Mouse (Mus musculus) stomach, embryonic 15.5 days (tissue): ENCODE results near the gene Agrn. TPM values are rescaled to one million over a fixed set of nuclear protein-coding genes. Genes with fewer than 3 reads are reported as not detected.
"Not testable (repeated sequence)": the region's sequence is repeated elsewhere in the genome, so short reads cannot be mapped to it uniquely, and the experiment has no call there.

ENCODE experiments used
- ATAC-seq: fragments of 200-750 bp; cut with Nextera tagmentation; 2 replicates; pipeline ENCODE4 v1.8.0; 2017; ENCODE audit warnings: low read depth, moderate number of reproducible peaks, moderate TSS enrichment; ENCODE audit not compliant: insufficient read depth, low FRiP score
- H3K27ac ChIP-seq: fragments of 300-500 bp; sonication (generic); 2 replicates; pipeline ENCODE4 v1.5.1; 2015; ENCODE audit warnings: mild to moderate bottlenecking, inconsistent platforms
- H3K27me3 ChIP-seq: fragments of 300-500 bp; sonication (generic); replicated peaks from 2 replicates; pipeline ENCODE4 v1.6.1; 2015; ENCODE audit warnings: inconsistent platforms
- H3K36me3 ChIP-seq: fragments of 300-500 bp; sonication (generic); 2 replicates; pipeline ENCODE4 v1.6.1; 2015; ENCODE audit warnings: inconsistent platforms
- H3K4me1 ChIP-seq: fragments of 300-500 bp; sonication (generic); 2 replicates; pipeline ENCODE4 v1.6.1; 2015; ENCODE audit warnings: inconsistent platforms
- H3K4me2 ChIP-seq: fragments of 300-500 bp; sonication (generic); 2 replicates; pipeline ENCODE4 v1.6.1; 2015; ENCODE audit warnings: mild to moderate bottlenecking, inconsistent platforms
- H3K4me3 ChIP-seq: fragments of 300-500 bp; sonication (generic); replicated peaks from 2 replicates; pipeline ENCODE4 v1.5.1; 2015; ENCODE audit warnings: inconsistent platforms
- H3K9ac ChIP-seq: fragments of 300-500 bp; sonication (generic); 2 replicates; pipeline ENCODE4 v1.6.1; 2015; ENCODE audit warnings: inconsistent platforms
- H3K9me3 ChIP-seq: fragments of 300-500 bp; sonication (generic); 2 replicates; pipeline ENCODE4 v1.6.1; 2016; ENCODE audit warnings: inconsistent platforms
- WGBS: fragments of 180-500 bp; shearing (Covaris S2); methylation state at CpG from one replicate; pipeline ENCODE4 v1.1.7; 2015; 5-methylcytosine and 5-hydroxymethylcytosine counted together
- polyA plus RNA-seq: library from polyadenylated mRNA; unstranded; fragments of >200 nt; fragmentation: Nextera tagmentation; extraction: Ambion mirVana; gene quantifications from 2 replicates; pipeline ENCODE4 v1.2.1, GENCODE M21; 2015

The Agrn gene
- polyA plus RNA-seq, 1 experiment from 2014 or later, result 61.7 TPM

- no peak overlapping the region for H3K4me2 ChIP-seq
- H3K4me1 ChIP-seq, result peaks cover 17% of the 10 kb centered on the region
- H3K9me3 ChIP-seq, result no peaks in the 10 kb centered on the region
- 79% methylated on average over 7 of the region's 7 CpGs for WGBS
- H3K9ac ChIP-seq, result no peak overlapping the region
- ATAC-seq, result no peak
- no peak overlapping the region for H3K4me3 ChIP-seq
- no peaks in the 10 kb centered on the region for H3K27me3 ChIP-seq
- H3K36me3 ChIP-seq, result peaks cover 14% of the 10 kb centered on the region
- H3K27ac ChIP-seq, result no peak overlapping the region
Measured at GRCm38 (mm10) chr4:156184291-156184954, 12.9 kb downstream of the Agrn start.

- peaks cover 10% of the 10 kb centered on the region for H3K4me1 ChIP-seq
- H3K27ac ChIP-seq, result no peak overlapping the region
- no peak overlapping the region for H3K4me2 ChIP-seq
- WGBS, result 85% methylated on average over 5 of the region's 5 CpGs
- no peaks in the 10 kb centered on the region for H3K9me3 ChIP-seq
- H3K9ac ChIP-seq, result no peak overlapping the region
- no peak overlapping the region for H3K4me3 ChIP-seq
- H3K36me3 ChIP-seq, result peaks cover 20% of the 10 kb centered on the region
- no peak for ATAC-seq
- H3K27me3 ChIP-seq, result no peaks in the 10 kb centered on the region
Measured at GRCm38 (mm10) chr4:156183747-156184146, 13.5 kb downstream of the Agrn start.

DNA sequence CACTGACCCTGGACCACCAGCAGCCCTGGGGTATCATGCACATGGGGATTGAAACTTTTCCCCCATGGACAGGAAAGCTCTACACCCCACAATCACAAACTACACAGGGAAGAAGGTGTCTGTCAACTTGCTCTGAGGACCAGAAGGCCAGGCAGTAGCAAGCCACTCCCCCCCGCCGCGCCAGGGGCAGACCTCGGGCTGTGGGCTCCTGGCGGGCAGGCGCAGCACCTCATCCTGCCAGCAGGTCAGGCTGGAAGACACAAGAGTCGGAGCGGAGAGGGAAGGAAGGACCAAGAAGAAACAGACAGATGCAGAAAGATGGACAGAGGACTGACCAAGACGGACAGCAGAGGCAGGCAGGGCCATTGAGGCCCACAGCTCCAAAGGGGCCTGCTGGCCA lies 19.7 kb downstream of the Agrn start:
- Histone ChIP-seq H3K4me1 (no peaks in the 10 kb centered on the region), H3K9me3 (no peaks in the 10 kb centered on the region), H3K9ac (no peak overlapping the region), H3K27me3 (no peaks in the 10 kb centered on the region), H3K4me3 (no peak overlapping the region), H3K27ac (no peak overlapping the region), H3K4me2 (no peak overlapping the region), H3K36me3 (peaks cover 53% of the 10 kb centered on the region)
- 92% methylated on average over 9 of the region's 9 CpGs for WGBS
- no peak for ATAC-seq

- Histone ChIP-seq H3K9ac (no peak overlapping the region), H3K36me3 (peaks cover 79% of the 10 kb centered on the region), H3K4me2 (no peak overlapping the region), H3K4me1 (no peaks in the 10 kb centered on the region), H3K27me3 (no peaks in the 10 kb centered on the region), H3K27ac (no peak overlapping the region), H3K4me3 (no peak overlapping the region), H3K9me3 (no peaks in the 10 kb centered on the region)
- ATAC-seq, result no peak
- WGBS, result 94% methylated on average over 11 of the region's 11 CpGs
Measured at GRCm38 (mm10) chr4:156171828-156172227, 25.5 kb downstream of the Agrn start.

DNA sequence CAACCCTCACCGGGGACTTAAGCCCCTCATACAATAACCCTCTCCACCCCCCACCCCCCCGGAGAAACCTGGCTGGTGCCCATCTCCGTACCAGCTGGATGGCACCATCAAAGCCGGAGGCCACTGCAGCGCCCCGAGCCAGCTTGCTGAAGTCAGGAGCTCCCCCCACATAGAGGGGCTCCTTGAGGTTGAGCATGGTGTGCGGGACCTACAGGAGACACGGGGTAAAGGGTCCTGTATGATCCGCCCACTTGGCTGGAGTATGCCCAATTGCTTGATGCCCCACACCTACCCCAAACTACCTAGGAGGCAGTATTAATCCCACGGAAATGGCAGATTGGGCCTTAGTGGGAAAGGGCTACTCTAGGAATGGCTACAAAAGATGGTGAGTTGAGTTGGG lies 28.2 kb downstream of the Agrn start:
- no peak for ATAC-seq
- Histone ChIP-seq H3K4me1 (no peaks in the 10 kb centered on the region), H3K27ac (no peak overlapping the region), H3K27me3 (no peaks in the 10 kb centered on the region), H3K4me2 (no peak overlapping the region), H3K9me3 (no peaks in the 10 kb centered on the region), H3K9ac (no peak overlapping the region), H3K36me3 (peaks cover 83% of the 10 kb centered on the region), H3K4me3 (no peak overlapping the region)
- 91% methylated on average over 10 of the region's 10 CpGs for WGBS

GRCm38 (mm10) chr4:156168611-156169010 lies 28.7 kb downstream of the Agrn start:
- no peak for ATAC-seq
- H3K27me3 ChIP-seq, result no peaks in the 10 kb centered on the region
- 88% methylated on average over 8 of the region's 8 CpGs for WGBS
- peaks cover 82% of the 10 kb centered on the region for H3K36me3 ChIP-seq
- H3K4me1 ChIP-seq, result no peaks in the 10 kb centered on the region
- H3K9me3 ChIP-seq, result no peaks in the 10 kb centered on the region
- H3K27ac ChIP-seq, result no peak overlapping the region
- no peak overlapping the region for H3K4me3 ChIP-seq
- H3K4me2 ChIP-seq, result no peak overlapping the region
- H3K9ac ChIP-seq, result no peak overlapping the region

DNA sequence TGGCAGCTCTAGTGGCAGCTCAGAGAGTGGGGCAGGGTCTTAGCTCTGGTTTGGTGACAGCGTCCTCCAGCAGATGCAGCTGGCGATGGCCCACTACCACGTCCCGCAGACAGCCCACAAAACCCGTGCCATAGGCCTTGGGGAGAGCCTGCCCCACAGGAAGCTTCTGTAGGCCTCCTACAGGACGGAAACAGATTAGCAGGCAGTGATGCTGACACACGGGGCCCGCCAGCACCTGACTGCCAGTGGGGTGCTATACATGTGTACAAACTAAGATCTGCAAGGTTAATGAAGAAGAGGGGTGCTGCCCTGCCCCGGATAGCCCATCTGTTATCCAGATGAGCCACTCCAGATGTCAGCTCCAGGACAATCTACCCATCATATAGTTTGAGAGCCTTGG lies 30.8 kb downstream of the Agrn start:
- no peak overlapping the region for H3K4me2 ChIP-seq
- no peak overlapping the region for H3K9ac ChIP-seq
- no peak overlapping the region for H3K4me3 ChIP-seq
- 88% methylated on average over 9 of the region's 9 CpGs for WGBS
- no peaks in the 10 kb centered on the region for H3K27me3 ChIP-seq
- ATAC-seq, result no peak
- no peaks in the 10 kb centered on the region for H3K4me1 ChIP-seq
- H3K9me3 ChIP-seq, result 0 out of 2 replicates have a peak, but pooled peaks cover 3% of the 10 kb centered on the region
- H3K36me3 ChIP-seq, result peaks cover 77% of the 10 kb centered on the region
- H3K27ac ChIP-seq, result no peak overlapping the region

- Histone ChIP-seq H3K4me2 (no peak overlapping the region), H3K9ac (no peak overlapping the region), H3K4me3 (no peak overlapping the region), H3K36me3 (no peaks in the 10 kb centered on the region), H3K4me1 (no peaks in the 10 kb centered on the region), H3K27me3 (no peaks in the 10 kb centered on the region), H3K27ac (no peak overlapping the region), H3K9me3 (no peaks in the 10 kb centered on the region)
- ATAC-seq, result no peak
- 82% methylated on average over 3 of the region's 3 CpGs for WGBS
Measured at GRCm38 (mm10) chr4:156154771-156155170, 42.5 kb downstream of the Agrn start.

- not testable (repeated sequence) for H3K4me2 ChIP-seq, H3K9ac ChIP-seq, H3K27ac ChIP-seq, H3K9me3 ChIP-seq, H3K27me3 ChIP-seq, ATAC-seq, H3K4me3 ChIP-seq, H3K4me1 ChIP-seq, H3K36me3 ChIP-seq
- WGBS, result 76% methylated on average over 10 of the region's 10 CpGs
Measured at GRCm38 (mm10) chr4:156150887-156151286, 46.4 kb downstream of the Agrn start.

- Histone ChIP-seq H3K27me3 (no peaks in the 10 kb centered on the region), H3K4me2 (no peak overlapping the region), H3K4me1 (0 out of 2 replicates have a peak, but pooled peaks cover 7% of the 10 kb centered on the region), H3K4me3 (no peak overlapping the region), H3K9me3 (no peaks in the 10 kb centered on the region), H3K9ac (no peak overlapping the region), H3K36me3 (no peaks in the 10 kb centered on the region), H3K27ac (no peak overlapping the region)
- 91% methylated on average over 30 of the region's 30 CpGs for WGBS
- no peak for ATAC-seq
Measured at GRCm38 (mm10) chr4:156136285-156137100, 60.8 kb downstream of the Agrn start.

- H3K9me3 ChIP-seq, result no peaks in the 10 kb centered on the region
- ATAC-seq, result no peak
- H3K9ac ChIP-seq, result no peak overlapping the region
- no peak overlapping the region for H3K4me3 ChIP-seq
- no peaks in the 10 kb centered on the region for H3K36me3 ChIP-seq
- no peak overlapping the region for H3K27ac ChIP-seq
- H3K27me3 ChIP-seq, result no peaks in the 10 kb centered on the region
- WGBS, result 94% methylated on average over 14 of the region's 14 CpGs
- no peak overlapping the region for H3K4me2 ChIP-seq
- H3K4me1 ChIP-seq, result 0 out of 2 replicates have a peak, but pooled peaks cover 7% of the 10 kb centered on the region
Measured at GRCm38 (mm10) chr4:156135801-156136200, 61.5 kb downstream of the Agrn start.

DNA sequence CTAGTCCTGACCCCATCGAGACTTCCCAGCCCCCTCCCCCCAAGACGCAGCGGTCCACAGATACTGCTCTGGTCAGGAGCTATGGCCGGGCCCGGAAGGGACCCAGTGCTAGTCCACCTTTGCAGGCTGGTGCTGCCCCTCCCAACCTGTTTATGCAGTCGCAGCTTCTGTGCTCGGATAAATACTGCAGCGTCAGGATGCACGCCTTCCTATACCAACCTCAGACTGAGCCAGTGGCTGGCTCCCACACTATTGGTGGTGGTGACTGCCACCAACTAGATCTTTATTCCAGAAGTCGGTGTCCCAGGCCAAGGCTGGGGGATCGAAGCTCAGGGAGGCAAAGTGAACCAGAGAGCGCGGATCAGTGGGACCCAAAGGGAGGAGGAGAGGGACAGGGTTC lies 62.2 kb downstream of the Agrn start:
- Histone ChIP-seq H3K4me1 (0 out of 2 replicates have a peak, but pooled peaks cover 7% of the 10 kb centered on the region), H3K27ac (no peak overlapping the region; the same call in 1 of the 2 replicates), H3K9ac (no peak overlapping the region), H3K36me3 (no peaks in the 10 kb centered on the region), H3K4me2 (no peak overlapping the region), H3K4me3 (no peak overlapping the region), H3K9me3 (no peaks in the 10 kb centered on the region), H3K27me3 (no peaks in the 10 kb centered on the region)
- 93% methylated on average over 13 of the region's 13 CpGs for WGBS
- no peak for ATAC-seq
